8 mouse cellular contexts compared by ENCODE assay signal in the genomic region with DNA sequence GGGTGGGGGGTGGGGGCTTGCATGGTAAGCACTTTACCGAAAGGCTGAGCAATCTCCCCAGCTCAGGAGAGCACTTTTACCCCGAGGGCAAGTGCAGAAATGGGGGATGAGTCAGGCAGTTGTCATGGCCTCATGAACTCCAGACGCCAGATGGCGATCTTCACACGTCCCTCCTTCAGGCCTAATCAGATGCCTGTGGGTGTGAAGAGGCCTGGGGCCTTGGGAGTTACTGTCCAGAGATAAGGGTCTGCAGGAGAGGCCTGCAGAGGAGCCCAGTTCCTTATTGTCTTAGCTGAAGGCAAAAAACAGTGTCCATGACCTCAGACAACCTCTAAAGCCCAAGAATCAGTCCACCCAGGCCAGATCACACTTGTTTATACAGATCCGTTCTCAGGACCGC. TPM values are rescaled to one million over a fixed set of nuclear protein-coding genes. Genes with fewer than 3 reads are reported as not detected.
DNase-seq lines count a peak whose midpoint lies in the region; ATAC-seq and TF ChIP-seq lines count a peak whose summit lies in the region.

No protein-coding gene starts in this region.

- no peak overlapping the region for H3K27ac ChIP-seq in lung, embryonic 14.5 days (ENCODE audit: low read depth)

- H3K4me3 ChIP-seq in E14TG2a.4 (replicated peaks; ENCODE audit: low read length), result peak overlapping the region; percentile 41
- no peak overlapping the region for H3K4me3 ChIP-seq in lung, embryonic 14.5 days (ENCODE audit: low read depth, low read length)

- no peak overlapping the region for H3K9ac ChIP-seq in lung, embryonic 14.5 days

- peak; percentile 50; the same call in 1 of the 2 replicates for ATAC-seq in lung, embryonic 14.5 days (ENCODE audit: insufficient read depth)

- H3K9me3 ChIP-seq in E14TG2a.4 (ENCODE audit: low read length), result no peaks in the 10 kb centered on the region
- H3K9me3 ChIP-seq in lung, embryonic 14.5 days (ENCODE audit: low read depth, low read length), result no peaks in the 10 kb centered on the region

- intact Hi-C loops in heart, postnatal 10 days (cut with DNase I), result loop anchor here (1.0 to 2.0 kb wide), 2 partner anchors 46 to 129 kb away; a partner anchor contains a TSS

- TF ChIP-seq CTCF in E14TG2a.4 (conservative IDR thresholded peaks at IDR 0.05; ENCODE audit: low read length), result peak; percentile 93
- TF ChIP-seq CTCF in lung, embryonic 14.5 days (IDR thresholded peaks at IDR 0.05; ENCODE audit: low read depth), result peak; percentile 69

- H3K27me3 ChIP-seq in E14TG2a.4 (ENCODE audit: insufficient read depth, low read length), result peaks cover 27% of the 10 kb centered on the region
- H3K27me3 ChIP-seq in lung, embryonic 14.5 days (ENCODE audit: insufficient read depth, low read length), result no peaks in the 10 kb centered on the region

- peak; percentile 84 for DNase-seq in adipocyte (ENCODE audit: low spot score)
- DNase-seq in embryo, embryonic 11 days, result peak; percentile 77
- peak; percentile 80 to 86 for DNase-seq in heart, postnatal 10 days
- peak; percentile 84 to 88 for DNase-seq in kidney, postnatal 4 days
- DNase-seq in lung, embryonic 14.5 days, result peak; percentile 69
- peak; percentile 47 for DNase-seq in retina, postnatal 7 days (ENCODE audit: low read depth, low spot score)
- DNase-seq in yolk sac, embryonic 10.5 days (ENCODE audit: low spot score), result peak; percentile 80

- H3K4me1 ChIP-seq in E14TG2a.4 (replicated peaks; ENCODE audit: low read depth, low read length), result peaks cover 60% of the 10 kb centered on the region
- no peaks in the 10 kb centered on the region for H3K4me1 ChIP-seq in lung, embryonic 14.5 days (ENCODE audit: insufficient read depth)

- H3K36me3 ChIP-seq in E14TG2a.4 (ENCODE audit: insufficient read depth, low read length), result peaks cover 39% of the 10 kb centered on the region
- H3K36me3 ChIP-seq in lung, embryonic 14.5 days (ENCODE audit: insufficient read depth), result peaks cover 60% of the 10 kb centered on the region

- H3K4me2 ChIP-seq in lung, embryonic 14.5 days, result no peak overlapping the region

- 26% methylated on average over 7 of the region's 7 CpGs for WGBS in lung, embryonic 14.5 days

RNA-seq across cellular contexts. Expression of a gene that starts 10.4 kb away (rescaled TPM):
- 10 to 100 TPM; 58.6 to 59.7 TPM for total RNA-seq in heart, postnatal 10 days (2021)
- 135 and 146 TPM in 2 replicates for polyA plus RNA-seq in lung, embryonic 14.5 days (2014; fragmentation: Nextera tagmentation; extraction: Ambion mirVana)

RNA-seq across cellular contexts. Expression of a gene that starts 11.2 kb away (rescaled TPM):
- total RNA-seq in heart, postnatal 10 days (2021), result 10 to 100 TPM; 24.4 to 27.3 TPM
- polyA plus RNA-seq in lung, embryonic 14.5 days (2014; fragmentation: Nextera tagmentation; extraction: Ambion mirVana), result 64.5 and 67.3 TPM in 2 replicates

RNA-seq across cellular contexts. Expression of a gene that starts 15.8 kb away (rescaled TPM):
- 10 to 100 TPM; 36.9 to 46.3 TPM for total RNA-seq in heart, postnatal 10 days (2021)
- polyA plus RNA-seq in lung, embryonic 14.5 days (2014; fragmentation: Nextera tagmentation; extraction: Ambion mirVana), result 127 and 136 TPM in 2 replicates

RNA-seq across cellular contexts. Expression of a gene that starts 15.9 kb away (rescaled TPM):
- under 1 TPM; 0.57 to 0.97 TPM for total RNA-seq in heart, postnatal 10 days (2021)
- 0.24 and 0.58 TPM in 2 replicates for polyA plus RNA-seq in lung, embryonic 14.5 days (2014; fragmentation: Nextera tagmentation; extraction: Ambion mirVana)

RNA-seq across cellular contexts. Expression of a gene that starts 28.3 kb away (rescaled TPM):
- total RNA-seq in heart, postnatal 10 days (2021), result 100 to 1,000 TPM; 252 to 286 TPM
- polyA plus RNA-seq in lung, embryonic 14.5 days (2014; fragmentation: Nextera tagmentation; extraction: Ambion mirVana), result 88.3 and 93.1 TPM in 2 replicates
